Mouse (Mus musculus) kidney, adult 8-10 months (tissue): ENCODE data around the gene Abcg1.

ENCODE experiments used
- DNase-seq, 2 experiments: peaks; one replicate each; pipeline ENCODE4 v3.0.0; 2022

The Abcg1 gene

GRCm38 (mm10) chr17:31042751-31043150, 14.7 kb upstream of the Abcg1 start:
- DNase-seq, result no peak

DNA sequence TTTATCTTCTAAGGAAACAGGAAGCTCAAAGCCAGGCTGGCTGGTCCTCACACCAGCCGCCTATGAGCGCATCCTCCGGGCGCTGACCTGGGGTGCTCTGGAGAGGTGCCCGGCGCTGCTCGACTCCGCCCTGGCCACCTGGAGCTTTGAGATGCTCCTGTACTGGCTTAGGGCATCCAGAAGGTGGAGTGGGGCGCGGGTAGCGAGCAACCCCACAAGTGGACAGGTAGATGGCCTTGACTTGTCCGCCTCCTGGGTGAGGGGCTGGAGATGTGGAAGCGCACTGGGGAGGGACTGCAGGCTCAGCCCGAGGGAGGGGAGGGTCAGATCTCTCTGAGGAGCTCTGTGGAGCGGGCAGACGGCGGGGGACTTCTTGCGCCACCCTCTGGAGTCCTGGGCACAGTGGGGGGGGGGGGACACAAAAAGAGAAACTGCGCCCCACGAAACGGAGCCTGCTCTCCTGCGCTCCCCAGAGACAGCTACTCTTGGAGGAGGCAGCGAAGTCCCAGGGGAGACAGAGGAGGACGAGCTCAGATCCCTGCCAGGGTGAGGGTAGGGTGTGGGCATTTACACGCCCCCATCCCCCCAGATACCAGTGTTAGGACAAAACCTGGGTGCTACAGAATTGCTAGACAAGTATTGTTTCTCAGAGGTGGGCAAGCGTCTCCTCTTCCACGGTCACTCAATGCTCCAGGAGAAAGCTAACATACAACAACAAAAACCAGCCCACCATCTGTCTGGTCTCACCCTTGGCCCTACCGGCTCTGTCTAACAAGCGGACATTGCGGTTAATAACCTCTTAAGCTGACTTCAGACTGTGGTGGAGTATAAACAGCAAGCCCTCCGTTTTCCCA, 643 bp downstream of the Abcg1 start:
- DNase-seq, result no peak

DNA sequence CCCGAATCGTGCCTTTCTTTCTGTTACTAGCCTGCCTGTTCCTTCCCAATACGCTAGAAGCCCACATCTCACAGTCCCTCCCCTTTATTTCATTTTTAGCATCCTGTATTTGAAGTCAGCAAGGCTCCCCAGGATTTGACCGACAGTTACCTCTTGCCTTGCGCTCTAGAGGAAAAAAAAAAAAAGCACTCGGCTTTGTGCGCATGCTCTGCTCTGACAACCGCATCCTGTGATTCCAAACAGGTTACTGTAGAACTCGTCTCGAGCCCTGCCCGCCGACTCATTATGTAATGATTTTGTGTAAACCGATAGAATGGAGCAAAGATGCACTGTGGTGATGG, 1.2 kb downstream of the Abcg1 start:
- peak; percentile 63 to 65 for DNase-seq

DNA sequence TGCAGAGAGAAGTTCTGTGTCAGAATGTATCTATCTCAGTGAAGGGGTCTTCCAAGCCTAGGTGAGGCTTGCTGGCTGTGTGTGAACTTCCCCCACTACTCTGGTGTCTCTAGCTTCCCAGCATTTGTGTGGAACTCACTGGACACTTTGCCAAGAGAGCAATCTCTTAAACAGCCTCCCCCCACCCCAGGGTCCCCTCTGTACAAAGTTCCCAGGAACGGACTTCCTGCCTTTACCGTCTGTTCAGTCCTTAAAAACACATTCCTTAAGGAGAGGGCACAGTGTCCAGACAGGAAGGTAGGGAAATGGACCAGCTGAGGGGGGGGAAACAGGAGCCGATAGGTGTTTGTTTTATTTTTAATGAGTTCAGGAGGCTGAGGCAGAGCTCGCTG, 2.7 kb downstream of the Abcg1 start:
- no peak for DNase-seq

DNA sequence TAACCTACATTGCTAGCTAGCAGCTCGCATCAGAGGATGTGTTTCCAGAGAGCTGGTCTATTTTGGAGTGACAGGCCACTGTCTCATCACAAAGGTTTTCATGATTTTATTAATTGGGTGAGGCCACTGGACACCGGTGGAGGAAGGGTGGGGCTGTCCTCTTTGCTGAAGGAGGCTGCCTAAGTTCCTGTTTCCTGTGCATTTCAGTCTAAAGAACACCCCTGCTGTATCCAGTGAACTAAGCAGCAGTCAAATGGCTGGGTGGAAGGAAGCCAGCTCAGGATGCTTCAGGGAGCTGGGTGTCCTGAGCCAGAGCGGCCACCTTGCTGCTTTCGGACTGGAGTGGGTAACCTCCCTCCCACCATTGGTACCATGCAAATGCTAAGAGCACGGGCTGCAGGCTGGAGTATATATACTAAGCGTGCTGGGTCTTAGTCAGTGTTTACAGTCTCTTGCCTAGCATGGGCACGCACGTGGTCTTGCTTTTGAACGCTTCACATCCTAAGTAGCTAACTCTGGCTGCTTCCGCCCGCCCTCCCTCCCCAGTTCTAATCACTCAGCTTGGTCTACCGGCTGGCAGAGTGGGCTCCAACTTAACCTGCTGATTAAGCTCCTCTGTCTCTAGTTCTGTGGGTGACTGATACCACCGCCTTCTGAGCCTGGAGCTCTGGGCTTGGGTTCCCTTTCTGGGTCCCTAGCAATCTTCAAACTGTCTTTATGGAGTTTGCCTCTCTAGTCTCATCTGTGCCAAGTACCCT, 3.3 kb downstream of the Abcg1 start:
- peak in 1 of 2 experiments; percentile 57 for DNase-seq

- DNase-seq, result no peak
Observed at GRCm38 (mm10) chr17:31061346-31062095, 4.0 kb downstream of the Abcg1 start.

DNA sequence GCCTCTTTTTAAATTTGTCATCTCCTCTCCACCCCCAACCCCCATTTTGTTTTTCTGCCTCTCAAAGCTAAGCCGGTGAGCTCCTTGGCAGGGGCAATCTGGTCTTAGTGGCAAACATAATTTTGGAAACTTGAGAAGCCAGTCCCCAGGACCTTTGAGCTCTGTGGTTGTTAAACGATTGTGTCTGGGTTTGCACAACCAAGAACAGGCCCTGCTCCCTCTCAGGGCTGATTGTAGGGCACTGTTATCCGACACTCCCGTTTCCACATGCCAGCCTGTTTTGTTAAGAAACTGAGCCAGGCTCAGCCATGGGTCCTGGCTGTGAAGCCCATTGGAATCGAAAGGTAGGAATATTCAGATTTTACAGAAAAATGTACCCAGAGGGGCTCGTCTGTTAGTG, 8.6 kb downstream of the Abcg1 start:
- no peak for DNase-seq

DNA sequence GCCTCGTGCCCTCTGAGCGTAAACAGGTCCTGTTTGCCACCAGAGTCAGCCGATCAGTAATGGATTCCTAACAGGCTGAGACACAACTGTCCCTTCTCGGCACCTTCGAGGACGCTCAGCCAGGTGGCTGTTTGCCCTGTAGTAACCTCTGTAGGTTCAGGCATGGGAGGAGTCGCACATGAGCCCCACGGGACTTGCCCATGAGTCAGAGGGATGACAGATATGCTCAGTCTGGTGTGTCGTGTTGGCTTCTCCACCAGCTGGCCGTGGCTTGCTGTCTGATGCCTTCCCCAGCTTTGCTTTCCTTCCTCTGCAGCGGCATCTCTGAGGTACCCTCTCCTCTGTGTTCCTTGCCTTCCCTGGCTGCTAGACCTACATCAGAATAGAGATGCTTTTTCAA, 9.6 kb downstream of the Abcg1 start:
- no peak for DNase-seq

DNA sequence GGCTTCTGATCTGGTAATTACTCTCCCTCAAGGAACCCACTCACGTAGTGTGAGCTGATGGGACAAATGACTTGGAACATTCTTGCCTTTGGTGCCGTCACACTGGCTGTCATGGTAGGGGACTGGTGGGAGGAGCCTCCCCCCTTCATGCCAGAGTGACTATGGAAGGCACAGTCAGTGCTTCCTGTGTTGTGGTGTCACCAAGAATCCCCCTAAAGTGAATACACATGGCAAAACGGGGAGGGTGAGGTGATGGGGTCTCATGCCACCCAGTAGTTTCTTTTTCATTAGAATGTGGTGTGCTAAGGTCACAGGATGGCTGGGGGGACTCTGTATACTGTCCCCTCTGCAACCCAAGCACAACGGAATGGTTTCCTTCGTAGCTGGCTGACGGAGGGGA, 11.6 kb downstream of the Abcg1 start:
- DNase-seq, result no peak

- no peak for DNase-seq
Observed at GRCm38 (mm10) chr17:31069845-31070244, 12.4 kb downstream of the Abcg1 start.

DNA sequence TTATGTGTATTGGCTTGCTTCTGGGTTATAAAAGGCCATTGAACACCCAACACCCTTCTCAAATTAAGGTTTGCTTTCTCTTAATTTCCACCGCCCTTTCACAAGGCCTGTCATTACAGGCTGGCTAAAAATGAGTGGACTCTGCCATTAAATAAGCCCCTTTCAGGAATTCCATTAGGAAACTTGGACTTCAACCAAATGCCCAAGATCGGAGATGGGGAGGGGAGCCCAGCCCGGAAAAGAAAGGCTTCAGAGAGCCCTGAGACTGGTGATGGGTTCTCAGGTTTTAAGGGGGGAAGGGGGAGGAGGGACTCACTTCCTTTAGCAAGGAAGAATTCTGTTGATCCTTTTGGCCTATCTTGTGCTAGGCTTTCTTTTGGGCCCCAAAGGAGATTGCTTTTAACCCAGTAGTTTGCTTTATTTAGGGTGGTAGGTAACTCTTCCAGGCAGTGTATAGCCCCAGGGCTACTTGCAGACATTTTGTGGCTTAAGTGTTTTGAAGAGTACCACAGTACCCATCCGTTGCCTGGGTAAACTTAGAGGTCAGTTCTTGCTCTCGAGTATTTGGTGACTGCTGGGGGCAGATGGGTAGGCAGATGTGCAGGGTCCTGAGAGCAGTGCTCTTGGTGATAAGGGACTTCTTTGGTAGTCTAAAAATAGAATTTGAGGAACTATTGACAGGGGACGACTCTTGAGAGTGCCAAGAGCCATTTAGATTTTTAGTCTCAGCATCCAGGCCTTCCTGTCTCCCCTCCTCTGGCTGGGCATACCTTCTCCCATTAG, 13.1 kb downstream of the Abcg1 start:
- DNase-seq, result no peak

DNA sequence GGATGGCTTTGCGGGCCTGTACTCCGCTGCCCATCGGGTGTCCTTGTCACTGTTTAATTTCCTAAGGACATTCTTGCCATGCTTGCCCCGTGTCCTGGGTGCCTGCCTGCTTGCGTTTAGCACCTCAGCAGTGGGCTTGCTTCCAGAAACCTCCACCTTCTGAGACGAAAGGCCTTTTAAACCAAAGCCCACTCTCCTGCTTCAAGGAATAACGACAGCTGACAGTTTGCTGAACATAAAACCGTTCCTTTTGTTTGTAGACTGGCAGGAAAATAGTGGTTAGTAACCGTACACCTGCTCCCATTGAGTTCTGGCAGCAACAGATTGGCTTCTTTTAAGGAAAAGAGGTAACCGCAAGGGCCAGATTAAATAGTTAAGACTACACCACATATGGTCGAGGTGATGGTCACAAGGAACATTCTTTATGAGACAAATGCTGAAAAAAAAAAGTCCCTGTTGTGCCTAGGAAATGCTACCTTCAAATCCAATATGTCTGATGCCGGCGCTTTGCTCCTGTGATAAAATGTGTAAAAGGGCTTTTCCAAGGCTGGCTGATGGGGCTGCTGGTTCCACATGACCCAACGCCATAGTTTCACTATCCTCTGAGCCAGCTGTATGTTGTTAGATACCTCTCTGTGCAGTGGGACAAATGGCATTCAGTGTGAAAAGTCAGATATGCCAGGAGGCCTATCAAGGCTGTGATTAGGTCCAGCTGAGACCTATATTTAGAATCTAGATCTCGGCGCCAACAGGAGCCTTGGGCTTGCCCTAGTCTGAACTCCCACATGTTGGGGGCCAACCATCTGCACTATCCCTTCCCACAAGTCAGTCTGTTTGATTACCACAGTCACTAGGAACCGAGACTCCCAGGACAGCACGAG, 14.2 kb downstream of the Abcg1 start:
- no peak for DNase-seq

- DNase-seq, result no peak
Observed at GRCm38 (mm10) chr17:31072872-31073271, 15.4 kb downstream of the Abcg1 start.

DNA sequence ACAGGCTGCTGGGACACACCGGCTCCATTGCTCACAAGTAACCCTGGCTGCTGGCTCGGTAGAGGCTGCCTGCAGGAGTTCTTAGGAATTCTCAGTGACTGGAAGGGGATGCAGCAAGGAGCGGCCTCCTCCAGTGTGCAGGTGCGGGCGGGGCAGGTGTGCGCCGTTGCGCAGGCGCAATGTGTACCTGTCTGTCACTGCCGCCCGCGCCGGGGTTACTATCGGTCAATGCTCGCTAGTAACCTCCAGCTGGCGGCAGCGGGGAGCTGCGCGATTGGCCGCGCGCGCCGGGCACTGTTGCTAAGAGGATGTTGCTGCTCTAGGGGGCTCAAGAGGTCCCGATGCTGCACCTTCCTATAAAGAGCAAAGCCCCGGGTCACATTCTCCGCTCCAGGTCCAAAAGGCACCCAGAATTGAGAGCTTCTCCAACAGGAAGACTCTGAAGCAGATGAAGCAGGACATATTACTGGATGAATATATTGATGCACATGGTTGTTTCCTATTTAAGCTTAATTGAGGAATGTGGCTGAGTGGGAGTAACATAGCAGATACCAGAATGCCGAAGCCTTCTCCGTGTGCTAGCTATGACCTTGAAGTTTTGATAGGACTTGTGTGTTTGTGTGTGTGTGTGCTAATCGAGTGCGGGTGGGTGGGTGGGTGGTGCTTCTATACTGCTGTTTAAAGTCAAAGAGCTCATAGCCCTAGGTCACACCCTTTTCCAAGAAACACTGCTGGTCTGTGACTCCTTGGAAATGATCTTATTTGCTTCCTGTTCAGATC, 16.0 kb downstream of the Abcg1 start:
- peak; percentile 77 to 83 for DNase-seq

- no peak for DNase-seq
Observed at GRCm38 (mm10) chr17:31074053-31074590, 16.6 kb downstream of the Abcg1 start.

- peak in 1 of 2 experiments; percentile 41 for DNase-seq
Observed at GRCm38 (mm10) chr17:31074666-31075065, 17.2 kb downstream of the Abcg1 start.

DNA sequence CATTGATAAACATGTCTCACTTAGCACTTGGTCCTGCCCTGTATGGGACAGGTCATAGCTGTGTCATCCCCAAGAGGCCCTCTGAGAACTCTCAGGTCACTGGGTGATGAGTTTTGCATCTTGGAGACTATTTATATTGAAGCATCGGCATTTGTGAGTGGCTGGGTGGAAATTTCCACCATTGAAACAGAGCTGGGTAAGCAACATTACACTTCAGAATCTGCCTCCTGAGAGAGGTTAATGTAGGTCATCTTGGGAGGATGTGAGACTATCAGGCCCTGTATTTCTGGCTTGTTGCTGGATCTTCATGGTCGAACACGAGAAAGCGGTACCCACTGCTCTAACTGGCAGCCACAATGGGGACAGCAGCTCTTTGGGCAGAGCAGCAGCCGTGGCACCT, 18.0 kb downstream of the Abcg1 start:
- DNase-seq, result no peak

DNA sequence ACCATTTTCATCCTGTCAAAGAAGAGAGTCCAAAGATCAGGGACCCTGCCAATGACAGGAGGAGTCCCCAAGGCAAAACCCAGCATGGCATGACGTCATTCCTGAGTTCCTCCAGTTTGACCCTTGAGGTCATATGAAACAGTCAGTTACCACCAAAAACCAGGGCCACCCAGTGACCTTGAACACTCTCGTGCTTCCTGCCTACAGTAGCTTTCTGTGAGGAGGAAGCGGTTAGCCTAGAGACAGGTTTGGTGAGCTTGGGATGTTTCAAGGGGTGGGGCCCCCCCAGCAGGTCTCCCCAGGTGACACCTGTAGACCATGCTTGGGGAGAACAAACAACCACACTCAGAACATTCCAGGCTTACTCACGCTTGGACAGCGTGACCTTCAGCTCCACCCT, 20.1 kb downstream of the Abcg1 start:
- no peak for DNase-seq

DNA sequence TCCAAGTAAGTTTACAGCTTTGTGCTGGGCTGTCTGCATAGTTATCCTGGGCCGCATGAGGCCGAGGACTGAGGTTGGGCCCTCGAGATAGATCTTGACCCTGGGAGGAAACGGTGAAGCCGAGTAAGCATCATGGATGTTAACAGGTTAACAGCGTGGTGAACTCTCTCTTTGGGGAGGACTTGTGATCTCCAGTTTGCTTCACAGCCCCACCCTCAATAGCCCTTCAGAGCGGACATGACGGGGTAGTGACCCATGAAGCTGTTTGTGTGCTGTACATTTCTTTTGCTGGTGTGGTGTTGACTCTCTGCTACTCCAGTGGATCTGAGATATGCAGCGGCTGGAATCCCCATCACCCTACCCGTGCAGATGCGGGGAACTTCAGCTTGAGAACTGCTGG, 21.1 kb downstream of the Abcg1 start:
- no peak for DNase-seq

- DNase-seq, result peak in 1 of 2 experiments; percentile 35
Observed at GRCm38 (mm10) chr17:31079078-31079840, 21.8 kb downstream of the Abcg1 start.
